Mouse (Mus musculus) liver, postnatal 0 days (tissue): ENCODE results near the gene Atp2b2.

Experiments
- CTCF ChIP-seq: sonication (generic); IDR thresholded peaks from 2 replicates; pipeline ENCODE4 v1.5.1; 2016; ENCODE audit warnings: antibody characterized with exemption, low read depth
- EP300 ChIP-seq: IDR thresholded peaks from 2 replicates; pipeline ENCODE4 v1.6.1; 2016; ENCODE audit warnings: antibody characterized with exemption, low read depth, mild to moderate bottlenecking

DNA sequence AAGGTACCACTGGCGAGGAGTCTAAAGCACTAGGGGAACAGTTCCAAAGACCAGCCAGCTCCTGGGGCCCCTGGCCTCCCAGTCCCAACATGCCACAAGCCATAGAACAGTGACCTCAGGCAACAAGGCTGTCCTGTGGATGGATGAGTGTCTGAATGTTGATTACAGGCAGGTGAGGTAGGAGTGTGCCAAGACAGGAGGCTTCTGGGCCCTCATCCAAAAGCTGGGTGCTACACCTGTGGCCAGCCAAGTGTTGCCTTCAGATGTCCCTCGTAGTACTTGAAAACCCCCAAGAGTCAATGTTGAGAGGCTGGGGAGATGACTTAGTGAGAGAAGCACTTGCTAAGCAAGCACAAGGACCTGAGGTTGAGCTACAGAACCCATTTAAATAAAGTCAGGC, 80.8 kb downstream of the Atp2b2 start:
- no peak for TF ChIP-seq CTCF
- TF ChIP-seq EP300, result no peak
